Mouse (Mus musculus) kidney, postnatal 0 days (tissue): Measurements from ENCODE around the gene Tmem44. TPM values are rescaled to one million over a fixed set of nuclear protein-coding genes. Genes with fewer than 3 reads are reported as not detected.

Source experiments
- ATAC-seq: fragments of 200-750 bp; cut with Nextera tagmentation; replicated peaks from 2 replicates; pipeline ENCODE4 v1.8.0; 2017; ENCODE audit warnings: low read depth, moderate number of reproducible peaks, moderate TSS enrichment, moderate library complexity; ENCODE audit not compliant: low FRiP score
- DNase-seq: peaks from one replicate; pipeline ENCODE4 v3.0.0-alpha.2; 2016; ENCODE audit warnings: low spot score
- H3K27ac ChIP-seq: fragments of 300-500 bp; sonication (generic); 2 replicates; pipeline ENCODE4 v1.5.1; 2014; ENCODE audit warnings: mild to moderate bottlenecking
- H3K27me3 ChIP-seq: fragments of 300-500 bp; sonication (generic); 2 replicates; pipeline ENCODE4 v1.6.1; 2014; ENCODE audit warnings: low read length, mixed read lengths; ENCODE audit not compliant: insufficient read depth
- H3K36me3 ChIP-seq: fragments of 300-500 bp; sonication (generic); 2 replicates; pipeline ENCODE4 v1.6.1; 2014; ENCODE audit warnings: low read length, mixed read lengths; ENCODE audit not compliant: insufficient read depth
- H3K4me1 ChIP-seq: fragments of 300-500 bp; sonication (generic); replicated peaks from 2 replicates; pipeline ENCODE4 v1.6.1; 2014; ENCODE audit warnings: antibody characterized with exemption, low read length, mixed read lengths; ENCODE audit not compliant: insufficient read depth
- H3K4me2 ChIP-seq: fragments of 300-500 bp; sonication (generic); 2 replicates; pipeline ENCODE4 v1.6.1; 2014; ENCODE audit warnings: mild to moderate bottlenecking, low read length, moderate library complexity, mixed read lengths
- H3K4me3 ChIP-seq: fragments of 300-500 bp; sonication (generic); replicated peaks from 2 replicates; pipeline ENCODE4 v1.5.1; 2014; ENCODE audit warnings: low read depth, low read length
- H3K9ac ChIP-seq: fragments of 300-500 bp; sonication (generic); 2 replicates; pipeline ENCODE4 v1.6.1; 2014; ENCODE audit warnings: low read depth, low read length
- H3K9me3 ChIP-seq: fragments of 300-500 bp; sonication (generic); replicated peaks from 2 replicates; pipeline ENCODE4 v1.6.1; 2016; ENCODE audit warnings: low read length, inconsistent platforms, mixed read lengths
- CTCF ChIP-seq: IDR thresholded peaks from 2 replicates; pipeline ENCODE4 v1.5.1; 2016; ENCODE audit warnings: antibody characterized with exemption, low read depth, mild to moderate bottlenecking, moderate library complexity
- WGBS: fragments of 180-500 bp; shearing (Covaris S2); extraction: QIAGEN DNeasy Blood & Tissue Kit; methylation state at CpG from one replicate; pipeline ENCODE4 v1.1.7; 2014; 5-methylcytosine and 5-hydroxymethylcytosine counted together
- polyA plus RNA-seq: library from polyadenylated mRNA; unstranded; fragments of >200 nt; fragmentation: Nextera tagmentation; extraction: Ambion mirVana; gene quantifications from 2 replicates; pipeline ENCODE4 v1.2.1, GENCODE M21; 2015

Gene Tmem44
- polyA plus RNA-seq, 1 experiment from 2014 or later = 13.8 TPM

- Histone ChIP-seq H3K4me3 (peak overlapping the region; percentile 60), H3K27ac (peak overlapping the region; percentile 91), H3K9me3 (no peaks in the 10 kb centered on the region), H3K27me3 (no peaks in the 10 kb centered on the region), H3K4me2 (peak overlapping the region; percentile 70), H3K4me1 (peaks cover 27% of the 10 kb centered on the region), H3K9ac (peak overlapping the region; percentile 74), H3K36me3 (no peaks in the 10 kb centered on the region)
- WGBS = 2% methylated on average over 44 of the region's 44 CpGs
- peak; percentile 78 for ATAC-seq
- DNase-seq = peak; percentile 90
- TF ChIP-seq CTCF = no peak
Measured at GRCm38 (mm10) chr16:30510504-30511451, 39.9 kb downstream of the Tmem44 start.

- 35% methylated on average over 9 of the region's 9 CpGs for WGBS
- H3K36me3 ChIP-seq = no peaks in the 10 kb centered on the region
- peak overlapping the region; percentile 70 for H3K4me2 ChIP-seq
- TF ChIP-seq CTCF = no peak
- H3K4me3 ChIP-seq = peak overlapping the region; percentile 60
- H3K9ac ChIP-seq = peak overlapping the region; percentile 74
- peak; percentile 21 for DNase-seq
- peak overlapping the region; percentile 91; the same call in 1 of the 2 replicates for H3K27ac ChIP-seq
- H3K9me3 ChIP-seq = no peaks in the 10 kb centered on the region
- peaks cover 27% of the 10 kb centered on the region for H3K4me1 ChIP-seq
- no peak for ATAC-seq
- no peaks in the 10 kb centered on the region for H3K27me3 ChIP-seq
Measured at GRCm38 (mm10) chr16:30510091-30510490, 40.6 kb downstream of the Tmem44 start.

- DNase-seq (no peak), ATAC-seq (no peak)
- Histone ChIP-seq H3K9ac (no peak overlapping the region), H3K36me3 (no peaks in the 10 kb centered on the region), H3K4me3 (no peak overlapping the region), H3K27ac (no peak overlapping the region), H3K4me2 (no peak overlapping the region), H3K27me3 (no peaks in the 10 kb centered on the region), H3K4me1 (peaks cover 27% of the 10 kb centered on the region), H3K9me3 (no peaks in the 10 kb centered on the region)
- WGBS = 96% methylated on average over 12 of the region's 12 CpGs
- no peak for TF ChIP-seq CTCF
Measured at GRCm38 (mm10) chr16:30509340-30509739, 41.3 kb downstream of the Tmem44 start.

GRCm38 (mm10) chr16:30508738-30509137 lies 41.9 kb downstream of the Tmem44 start:
- no peak overlapping the region for H3K4me3 ChIP-seq
- no peak overlapping the region for H3K27ac ChIP-seq
- H3K4me1 ChIP-seq = peaks cover 27% of the 10 kb centered on the region
- DNase-seq (no peak), ATAC-seq (no peak)
- no peaks in the 10 kb centered on the region for H3K27me3 ChIP-seq
- no peak for TF ChIP-seq CTCF
- no peak overlapping the region for H3K4me2 ChIP-seq
- H3K9ac ChIP-seq = no peak overlapping the region
- H3K36me3 ChIP-seq = no peaks in the 10 kb centered on the region
- WGBS = 92% methylated on average over 9 of the region's 9 CpGs
- no peaks in the 10 kb centered on the region for H3K9me3 ChIP-seq

GRCm38 (mm10) chr16:30507120-30507519 lies 43.5 kb downstream of the Tmem44 start:
- Histone ChIP-seq H3K4me1 (peaks cover 15% of the 10 kb centered on the region), H3K9ac (no peak overlapping the region), H3K4me3 (no peak overlapping the region), H3K9me3 (no peaks in the 10 kb centered on the region), H3K27ac (no peak overlapping the region), H3K4me2 (no peak overlapping the region), H3K36me3 (no peaks in the 10 kb centered on the region), H3K27me3 (no peaks in the 10 kb centered on the region)
- no peak for TF ChIP-seq CTCF
- WGBS = 60% methylated on average over 10 of the region's 10 CpGs
- ATAC-seq = no peak
- DNase-seq = no peak

- DNase-seq (no peak), ATAC-seq (no peak)
- 70% methylated on average over 11 of the region's 11 CpGs for WGBS
- Histone ChIP-seq H3K4me2 (no peak overlapping the region), H3K27ac (no peak overlapping the region), H3K4me3 (no peak overlapping the region), H3K4me1 (peaks cover 9% of the 10 kb centered on the region; the same call in 1 of the 2 replicates), H3K9me3 (no peaks in the 10 kb centered on the region), H3K27me3 (no peaks in the 10 kb centered on the region), H3K9ac (no peak overlapping the region), H3K36me3 (no peaks in the 10 kb centered on the region)
- no peak for TF ChIP-seq CTCF
Measured at GRCm38 (mm10) chr16:30505311-30506031, 45.2 kb downstream of the Tmem44 start.
